Mouse (Mus musculus) heart, adult 9 months (tissue): Measurements from ENCODE around the gene Gal3st2c.

Source experiments
- DNase-seq, 2 experiments: peaks; one replicate each; pipeline ENCODE4 v3.0.0; 2022; ENCODE audit warnings: low spot score in 2 of 2

Gal3st2c gene

GRCm38 (mm10) chr1:94045559-94045958, 55.2 kb downstream of the Gal3st2c start:
- DNase-seq = no peak

- no peak for DNase-seq
Observed at GRCm38 (mm10) chr1:94046544-94046943, 56.2 kb downstream of the Gal3st2c start.

GRCm38 (mm10) chr1:94051104-94051503, 60.8 kb downstream of the Gal3st2c start:
- no peak for DNase-seq

- DNase-seq = no peak
Observed at GRCm38 (mm10) chr1:94052373-94052772, 62.1 kb downstream of the Gal3st2c start, which contains the start of gene Pdcd1. Pdcd1 (minus strand) TSS chr1:94052553.

GRCm38 (mm10) chr1:94053530-94054216, 63.4 kb downstream of the Gal3st2c start:
- DNase-seq = peak; percentile 6 to 34

GRCm38 (mm10) chr1:94054481-94054880, 64.2 kb downstream of the Gal3st2c start:
- DNase-seq = no peak

GRCm38 (mm10) chr1:94055966-94056365, 65.7 kb downstream of the Gal3st2c start:
- no peak for DNase-seq

- DNase-seq = no peak
Observed at GRCm38 (mm10) chr1:94057401-94057800, 67.1 kb downstream of the Gal3st2c start.

- DNase-seq = peak; percentile 6 to 34
Observed at GRCm38 (mm10) chr1:94058281-94058680, 68.0 kb downstream of the Gal3st2c start.
